Mouse (Mus musculus): ENCODE data around the gene C1s2.
A peak's percentile ranks its signal among the peaks of the same experiment; 100 is the strongest.
"Not testable (repeated sequence)": the region's sequence is repeated elsewhere in the genome, so short reads cannot be mapped to it uniquely, and the experiment has no call there.

C1s2 gene

GRCm38 (mm10) chr6:124635985-124636384, at the start of gene C1s2:
Gene C1s2, minus strand, starts transcription at chr6:124636085.
- not testable (repeated sequence) for DNase-seq (ENCODE audit: extremely low spot score, low spot score)

- DNase-seq (ENCODE audit: extremely low spot score, low spot score), result no peak
These were observed 47.9 kb upstream of the C1s2 start for GRCm38 (mm10) chr6:124683591-124684417.

GRCm38 (mm10) chr6:124682291-124682690, 46.4 kb upstream of the C1s2 start:
- DNase-seq (ENCODE audit: extremely low spot score, low spot score), result not testable (repeated sequence)

GRCm38 (mm10) chr6:124679486-124679885, 43.6 kb upstream of the C1s2 start:
- DNase-seq (ENCODE audit: extremely low spot score, low spot score), result no peak

- DNase-seq (ENCODE audit: extremely low spot score, low spot score), result no peak
These were observed 42.9 kb upstream of the C1s2 start for GRCm38 (mm10) chr6:124678769-124679168.

GRCm38 (mm10) chr6:124676171-124676570, 40.3 kb upstream of the C1s2 start:
- DNase-seq (ENCODE audit: extremely low spot score, low spot score), result no peak

- no peak for DNase-seq (ENCODE audit: extremely low spot score, low spot score)
These were observed 38.7 kb upstream of the C1s2 start for GRCm38 (mm10) chr6:124674591-124674990.

GRCm38 (mm10) chr6:124673619-124674018, 37.7 kb upstream of the C1s2 start:
- DNase-seq (ENCODE audit: extremely low spot score, low spot score), result no peak

GRCm38 (mm10) chr6:124672100-124672499, 36.2 kb upstream of the C1s2 start:
- DNase-seq (ENCODE audit: extremely low spot score, low spot score), result no peak

- no peak for DNase-seq (ENCODE audit: extremely low spot score, low spot score)
These were observed 34.5 kb upstream of the C1s2 start for GRCm38 (mm10) chr6:124670281-124670900.

- no peak for DNase-seq (ENCODE audit: extremely low spot score, low spot score)
These were observed 33.5 kb upstream of the C1s2 start for GRCm38 (mm10) chr6:124669234-124669859.

GRCm38 (mm10) chr6:124665011-124665410, 29.1 kb upstream of the C1s2 start:
- DNase-seq (ENCODE audit: extremely low spot score, low spot score), result no peak

GRCm38 (mm10) chr6:124664256-124664655, 28.4 kb upstream of the C1s2 start:
- DNase-seq (ENCODE audit: extremely low spot score, low spot score), result no peak

- DNase-seq (ENCODE audit: extremely low spot score, low spot score), result no peak
These were observed 27.5 kb upstream of the C1s2 start for GRCm38 (mm10) chr6:124663424-124663795.

GRCm38 (mm10) chr6:124662477-124663423, 26.9 kb upstream of the C1s2 start, which contains the start of gene Lpcat3:
Gene Lpcat3, plus strand, starts transcription at chr6:124663027.
- DNase-seq (ENCODE audit: extremely low spot score, low spot score), result peak; percentile 98

GRCm38 (mm10) chr6:124661995-124662394, 26.1 kb upstream of the C1s2 start:
- no peak for DNase-seq (ENCODE audit: extremely low spot score, low spot score)

GRCm38 (mm10) chr6:124661156-124661806, 25.4 kb upstream of the C1s2 start:
- DNase-seq (ENCODE audit: extremely low spot score, low spot score), result no peak

GRCm38 (mm10) chr6:124658067-124658466, 22.2 kb upstream of the C1s2 start:
- DNase-seq (ENCODE audit: extremely low spot score, low spot score), result no peak

- DNase-seq (ENCODE audit: extremely low spot score, low spot score), result no peak
These were observed 20.0 kb upstream of the C1s2 start for GRCm38 (mm10) chr6:124655893-124656292.

GRCm38 (mm10) chr6:124646394-124646793, 10.5 kb upstream of the C1s2 start:
- no peak for DNase-seq (ENCODE audit: extremely low spot score, low spot score)

GRCm38 (mm10) chr6:124640997-124641396, 5.1 kb upstream of the C1s2 start:
- peak; percentile 49 for DNase-seq (ENCODE audit: extremely low spot score, low spot score)
